Mouse (Mus musculus) effector memory CD4-positive, alpha-beta T cell, adult 7 months (primary cell): ENCODE results near the gene Muc13. TPM values are rescaled to one million over a fixed set of nuclear protein-coding genes. Genes with fewer than 3 reads are reported as not detected.

ENCODE experiments used
- polyA plus RNA-seq: library from polyadenylated mRNA; unstranded; fragments of 100-300 nt; shearing (Covaris generic); gene quantifications from one replicate; pipeline ENCODE4 v1.2.1, GENCODE M21; 2017

Gene Muc13
- polyA plus RNA-seq: 0.21 TPM

GRCm38 (mm10) chr16:33793846-33794791 is at the start of gene Muc13:
Gene Muc13, plus strand, starts transcription at chr16:33794037.

GRCm38 (mm10) chr16:33829301-33829831 is 35.5 kb downstream of the Muc13 start, which contains the start of gene Itgb5:
Gene Itgb5, plus strand, starts transcription at chr16:33829665.

Other genes starting within 250 kb of the Muc13 start
- 41.2 TPM for gene Heg1, start 109.7 kb upstream of the Muc13 start, polyA plus RNA-seq
- 5.9 TPM for gene Itgb5, start 35.6 kb downstream of the Muc13 start, polyA plus RNA-seq
- gene Umps, start 173.0 kb downstream of the Muc13 start, polyA plus RNA-seq: 16.6 TPM